Comparison of ENCODE assay signal across 9 mouse cellular contexts in genomic region chr14:79771802-79772511, GRCm38 (mm10). TPM values are rescaled to one million over a fixed set of nuclear protein-coding genes. Genes with fewer than 3 reads are reported as not detected.
DNase-seq lines count a peak whose midpoint lies in the region; ATAC-seq and TF ChIP-seq lines count a peak whose summit lies in the region.
"Had no signal": no experiment of that assay in that cellular context is flagged by ENCODE, and none has a peak within 500 bp of the region (broad histone marks: within the 10 kb centered on the region; RNA-seq: fewer than 3 reads in every experiment).

No protein-coding gene starts in this region.

- no peaks in the 10 kb centered on the region; the same call in 1 of the 2 replicates for H3K4me1 ChIP-seq in embryonic fibroblast, embryonic 13.5 days (ENCODE audit: control insufficient read depth, insufficient read depth, low read length)
- H3K4me1 ChIP-seq in limb, embryonic 10.5 days = peaks cover 56% of the 10 kb centered on the region
- H3K4me1 ChIP-seq in neural tube, embryonic 15.5 days = peaks cover 68% of the 10 kb centered on the region

- H3K9ac ChIP-seq in neural tube, embryonic 15.5 days (replicated peaks) = peak overlapping the region; percentile 47

- peaks cover 97% of the 10 kb centered on the region for H3K27me3 ChIP-seq in limb, embryonic 10.5 days (ENCODE audit: low read depth, poor library complexity, severe bottlenecking)
- peaks cover 22% of the 10 kb centered on the region for H3K27me3 ChIP-seq in neural tube, embryonic 15.5 days (replicated peaks)

- H3K36me3 ChIP-seq in limb, embryonic 10.5 days = no peaks in the 10 kb centered on the region
- H3K36me3 ChIP-seq in neural tube, embryonic 15.5 days = no peaks in the 10 kb centered on the region

- ATAC-seq in neural tube, embryonic 15.5 days (ENCODE audit: low FRiP score) = no peak

- no peak for TF ChIP-seq CTCF in embryonic fibroblast, embryonic 13.5 days (IDR thresholded peaks at IDR 0.05; ENCODE audit: borderline replicate concordance, insufficient read depth, low read length)

- H3K4me2 ChIP-seq in neural tube, embryonic 15.5 days = peak overlapping the region; percentile 78

- H3K9me3 ChIP-seq in limb, embryonic 10.5 days (replicated peaks) = no peaks in the 10 kb centered on the region
- H3K9me3 ChIP-seq in neural tube, embryonic 15.5 days (replicated peaks) = no peaks in the 10 kb centered on the region

- 2% methylated on average over 20 of the region's 20 CpGs for WGBS in limb, embryonic 10.5 days
- WGBS in neural tube, embryonic 15.5 days = 3% methylated on average over 20 of the region's 20 CpGs

- no peak for TF ChIP-seq POLR2A in embryonic fibroblast, embryonic 13.5 days (IDR thresholded peaks at IDR 0.05; ENCODE audit: low read depth, low read length)

- H3K27ac ChIP-seq in embryonic fibroblast, embryonic 13.5 days (ENCODE audit: insufficient read depth, low read length) = no peak overlapping the region
- H3K27ac ChIP-seq in limb, embryonic 10.5 days = no peak overlapping the region
- H3K27ac ChIP-seq in neural tube, embryonic 15.5 days (replicated peaks) = peak overlapping the region; percentile 91

- peak overlapping the region; percentile 29; the same call in 1 of the 2 replicates for H3K4me3 ChIP-seq in embryonic fibroblast, embryonic 13.5 days (ENCODE audit: insufficient read depth, low read length)
- peak overlapping the region; percentile 48 for H3K4me3 ChIP-seq in limb, embryonic 10.5 days
- H3K4me3 ChIP-seq in neural tube, embryonic 15.5 days (replicated peaks) = peak overlapping the region; percentile 60

- peak; percentile 20 for DNase-seq in layer of hippocampus, adult 11-12 months (ENCODE audit: low spot score)
- DNase-seq in layer of hippocampus, adult 8-10 months (ENCODE audit: low spot score in 2 of 2) = no peak
- DNase-seq in limb, embryonic 10.5 days (ENCODE audit: low spot score) = peak; percentile 35
- DNase-seq in frontal cortex, postnatal 36 days (ENCODE audit: low spot score in 2 of 2) = no peak
- no peak for DNase-seq in adrenal gland, postnatal 4 days (ENCODE audit: low spot score in 2 of 2)
- DNase-seq in thymus, postnatal 0 days (ENCODE audit: low spot score) = no peak

RNA-seq across cellular contexts. Expression of gene Pcdh8, which starts 0.8 kb away (rescaled TPM):
- total RNA-seq in layer of hippocampus, adult 8-10 months (2022) = 10 to 100 TPM; 62.3 to 64.6 (median 63.1) TPM
- polyA plus RNA-seq in embryonic fibroblast, embryonic 13.5 days (2011; ENCODE audit: insufficient read length, low read depth, missing spikeins) = 0.19 TPM in 1 of 2 replicates, not detected in the other
- 0.93 and 3.4 TPM in 2 replicates for polyA plus RNA-seq in limb, embryonic 10.5 days (2016; fragmentation: Nextera tagmentation; extraction: Ambion mirVana)
- polyA plus RNA-seq in neural tube, embryonic 15.5 days (2015; fragmentation: Nextera tagmentation; extraction: Ambion mirVana) = 33.1 and 43.4 TPM in 2 replicates
- 1 to 10 TPM in 1 of 2 experiments, under 1 TPM in 1; 0.87 to 1.1 TPM for total RNA-seq in adrenal gland, postnatal 4 days (2021)
- polyA plus RNA-seq in thymus, postnatal 0 days (2015; fragmentation: Nextera tagmentation; extraction: Ambion mirVana) = 0.23 and 0.28 TPM in 2 replicates
- total RNA-seq: common myeloid progenitor, adult 5-6 weeks had no signal

Comparison
In these comparisons a context has a peak if more than half of its experiments do, and no peak if none do; other contexts are left out.
1. DNase-seq: peak in layer of hippocampus, adult 11-12 months (single experiment) and limb, embryonic 10.5 days (single experiment); none in layer of hippocampus, adult 8-10 months (0 of 2), frontal cortex, postnatal 36 days (0 of 2), adrenal gland, postnatal 4 days (0 of 2) and thymus, postnatal 0 days (single experiment).
2. Peak in every context shown above with its lines, with median percentiles within 50 percentile points of each other: H3K4me3 ChIP-seq.